ENCODE assay signal across 8 mouse cellular contexts in genomic region chr4:24899146-24899545, GRCm38 (mm10). TPM values are rescaled to one million over a fixed set of nuclear protein-coding genes. Genes with fewer than 3 reads are reported as not detected.
DNase-seq lines count a peak whose midpoint lies in the region; ATAC-seq and TF ChIP-seq lines count a peak whose summit lies in the region.

No protein-coding gene starts in this region.

- H3K4me3 ChIP-seq in neural tube, embryonic 11.5 days (ENCODE audit: low read depth, low read length): peak overlapping the region; percentile 80
- H3K4me3 ChIP-seq in embryonic facial prominence, embryonic 14.5 days (ENCODE audit: low read depth, low read length): peak overlapping the region; percentile 68
- peak overlapping the region; percentile 90 for H3K4me3 ChIP-seq in limb, embryonic 14.5 days (replicated peaks; ENCODE audit: low read length)
- H3K4me3 ChIP-seq in stomach, embryonic 15.5 days (replicated peaks): peak overlapping the region; percentile 72

- H3K4me2 ChIP-seq in neural tube, embryonic 11.5 days (ENCODE audit: low read depth): peak overlapping the region; percentile 67
- peak overlapping the region; percentile 71 for H3K4me2 ChIP-seq in embryonic facial prominence, embryonic 14.5 days (ENCODE audit: low read depth, low read length)
- peak overlapping the region; percentile 80 for H3K4me2 ChIP-seq in limb, embryonic 14.5 days (replicated peaks; ENCODE audit: low read depth, low read length, severe bottlenecking)
- H3K4me2 ChIP-seq in stomach, embryonic 15.5 days: peak overlapping the region; percentile 88

- TF ChIP-seq POLR2A in limb, embryonic 14.5 days (IDR thresholded peaks at IDR 0.05; ENCODE audit: borderline replicate concordance, extremely low read depth, insufficient read depth, insufficient read length): no peak

- peaks cover 5% of the 10 kb centered on the region; the same call in 1 of the 2 replicates for H3K36me3 ChIP-seq in neural tube, embryonic 11.5 days (ENCODE audit: control insufficient read depth, insufficient read depth, low read length)
- H3K36me3 ChIP-seq in embryonic facial prominence, embryonic 14.5 days (ENCODE audit: control insufficient read depth, insufficient read depth, low read length): peaks cover 24% of the 10 kb centered on the region
- H3K36me3 ChIP-seq in limb, embryonic 14.5 days (ENCODE audit: control insufficient read depth, insufficient read depth, low read length): 0 out of 2 replicates have a peak, but pooled peaks cover 8% of the 10 kb centered on the region
- no peaks in the 10 kb centered on the region for H3K36me3 ChIP-seq in stomach, embryonic 15.5 days

- H3K9me3 ChIP-seq in neural tube, embryonic 11.5 days (ENCODE audit: control insufficient read depth, low read length): no peaks in the 10 kb centered on the region
- no peaks in the 10 kb centered on the region for H3K9me3 ChIP-seq in embryonic facial prominence, embryonic 14.5 days (ENCODE audit: control insufficient read depth, low read length)
- no peaks in the 10 kb centered on the region for H3K9me3 ChIP-seq in limb, embryonic 14.5 days (ENCODE audit: control insufficient read depth, low read length)
- H3K9me3 ChIP-seq in stomach, embryonic 15.5 days: no peaks in the 10 kb centered on the region

- H3K27me3 ChIP-seq in neural tube, embryonic 11.5 days (ENCODE audit: control insufficient read depth, insufficient read depth, low read length): no peaks in the 10 kb centered on the region
- H3K27me3 ChIP-seq in embryonic facial prominence, embryonic 14.5 days (replicated peaks; ENCODE audit: control insufficient read depth, insufficient read depth, low read length): no peaks in the 10 kb centered on the region
- no peaks in the 10 kb centered on the region for H3K27me3 ChIP-seq in limb, embryonic 14.5 days (ENCODE audit: control insufficient read depth, insufficient read depth, low read length)
- H3K27me3 ChIP-seq in stomach, embryonic 15.5 days (replicated peaks): no peaks in the 10 kb centered on the region

- H3K27ac ChIP-seq in neural tube, embryonic 11.5 days (ENCODE audit: low read depth, low read length): no peak overlapping the region
- H3K27ac ChIP-seq in embryonic facial prominence, embryonic 14.5 days (replicated peaks; ENCODE audit: low read depth, low read length): no peak overlapping the region
- H3K27ac ChIP-seq in limb, embryonic 14.5 days (replicated peaks; ENCODE audit: low read depth, low read length): no peak overlapping the region
- H3K27ac ChIP-seq in stomach, embryonic 15.5 days: no peak overlapping the region

- WGBS in neural tube, embryonic 11.5 days: 22% methylated on average over 4 of the region's 4 CpGs
- WGBS in embryonic facial prominence, embryonic 14.5 days: 17% methylated on average over 4 of the region's 4 CpGs
- 9% methylated on average over 4 of the region's 4 CpGs for WGBS in limb, embryonic 14.5 days
- WGBS in stomach, embryonic 15.5 days: 41% methylated on average over 4 of the region's 4 CpGs

- no peak for DNase-seq in neural tube, embryonic 11.5 days (ENCODE audit: low spot score)
- no peak for DNase-seq in neural tube, embryonic 10.5 days (ENCODE audit: extremely low spot score, low spot score)
- peak; percentile 14 for DNase-seq in embryonic facial prominence, embryonic 14.5 days (ENCODE audit: low spot score)
- no peak for DNase-seq in limb, embryonic 14.5 days (ENCODE audit: low spot score)
- no peak for DNase-seq in layer of hippocampus, postnatal 14 days (ENCODE audit: low spot score in 2 of 2)
- DNase-seq in gastrocnemius, postnatal 10 days: no peak
- no peak for DNase-seq in spleen, postnatal 10 days (ENCODE audit: low spot score in 2 of 2)

- no peaks in the 10 kb centered on the region; the same call in 1 of the 2 replicates for H3K4me1 ChIP-seq in neural tube, embryonic 11.5 days (ENCODE audit: control insufficient read depth, insufficient read depth, low read length)
- H3K4me1 ChIP-seq in embryonic facial prominence, embryonic 14.5 days (ENCODE audit: control insufficient read depth, insufficient read depth, low read length): peaks cover 5% of the 10 kb centered on the region
- peaks cover 7% of the 10 kb centered on the region for H3K4me1 ChIP-seq in limb, embryonic 14.5 days (ENCODE audit: control insufficient read depth, insufficient read depth, low read length)
- no peaks in the 10 kb centered on the region for H3K4me1 ChIP-seq in stomach, embryonic 15.5 days

- no peak for ATAC-seq in neural tube, embryonic 11.5 days (ENCODE audit: insufficient read depth, low FRiP score, low TSS enrichment)
- no peak for ATAC-seq in embryonic facial prominence, embryonic 14.5 days (ENCODE audit: low read depth)
- no peak for ATAC-seq in limb, embryonic 14.5 days (ENCODE audit: low FRiP score, low read depth)
- ATAC-seq in stomach, embryonic 15.5 days (ENCODE audit: insufficient read depth, low FRiP score, low read depth): no peak

- no peak overlapping the region for H3K9ac ChIP-seq in neural tube, embryonic 11.5 days (ENCODE audit: low read length)
- peak overlapping the region; percentile 71 for H3K9ac ChIP-seq in embryonic facial prominence, embryonic 14.5 days (ENCODE audit: low read depth, low read length)
- H3K9ac ChIP-seq in limb, embryonic 14.5 days (ENCODE audit: low read depth, low read length, severe bottlenecking): peak overlapping the region; percentile 76; the same call in 1 of the 2 replicates
- H3K9ac ChIP-seq in stomach, embryonic 15.5 days: 0 out of 2 replicates have a peak overlapping the region, but pooled peaks have one; percentile 1

RNA-seq across cellular contexts. Expression of gene Ndufaf4, which starts 1.3 kb away (rescaled TPM):
- 68.5 and 69.0 TPM in 2 replicates for polyA plus RNA-seq in neural tube, embryonic 11.5 days (2014; fragmentation: Nextera tagmentation; extraction: Ambion mirVana)
- polyA plus RNA-seq in embryonic facial prominence, embryonic 14.5 days (2014; fragmentation: Nextera tagmentation; extraction: Ambion mirVana): 41.9 and 51.9 TPM in 2 replicates
- polyA plus RNA-seq in limb, embryonic 14.5 days (2012; rRNA removed): 9.0 and 12.5 TPM in 2 replicates
- 41.9 and 46.1 TPM in 2 replicates for polyA plus RNA-seq in limb, embryonic 14.5 days (2014; fragmentation: Nextera tagmentation; extraction: Ambion mirVana)
- 46.5 and 56.1 TPM in 2 replicates for polyA plus RNA-seq in stomach, embryonic 15.5 days (2015; fragmentation: Nextera tagmentation; extraction: Ambion mirVana)
- 10 to 100 TPM; 33.5 to 34.0 TPM for total RNA-seq in layer of hippocampus, postnatal 14 days (2021)
- total RNA-seq in gastrocnemius, postnatal 10 days (2021): 10 to 100 TPM; 24.7 to 29.0 TPM

RNA-seq across cellular contexts. Expression of gene Klhl32, which starts 48.2 kb away (rescaled TPM):
- polyA plus RNA-seq in neural tube, embryonic 11.5 days (2014; fragmentation: Nextera tagmentation; extraction: Ambion mirVana): 6.5 and 10.5 TPM in 2 replicates
- polyA plus RNA-seq in embryonic facial prominence, embryonic 14.5 days (2014; fragmentation: Nextera tagmentation; extraction: Ambion mirVana): 2.8 TPM in 2 replicates
- polyA plus RNA-seq in limb, embryonic 14.5 days (2012; rRNA removed): 1.5 TPM in 2 replicates
- 3.0 and 4.2 TPM in 2 replicates for polyA plus RNA-seq in limb, embryonic 14.5 days (2014; fragmentation: Nextera tagmentation; extraction: Ambion mirVana)
- 4.4 and 4.5 TPM in 2 replicates for polyA plus RNA-seq in stomach, embryonic 15.5 days (2015; fragmentation: Nextera tagmentation; extraction: Ambion mirVana)
- total RNA-seq in layer of hippocampus, postnatal 14 days (2021): 10 to 100 TPM; 12.9 to 17.6 TPM
- under 1 TPM; 0.28 to 0.84 TPM for total RNA-seq in gastrocnemius, postnatal 10 days (2021)
